Mouse (Mus musculus): ENCODE measurements around the gene Mrln. TPM values are rescaled to one million over a fixed set of nuclear protein-coding genes. Genes with fewer than 3 reads are reported as not detected.

The Mrln gene
- polyA plus RNA-seq (2015; fragmentation: Nextera tagmentation; extraction: Ambion mirVana): 1.2 and 1.9 TPM in 2 replicates

- H3K4me1 ChIP-seq: 0 out of 2 replicates have a peak, but pooled peaks cover 2% of the 10 kb centered on the region
- H3K9me3 ChIP-seq: no peaks in the 10 kb centered on the region
- no peak within 1 kb of the TSS for H3K9ac ChIP-seq
- H3K27me3 ChIP-seq (replicated peaks): no peaks in the 10 kb centered on the region
- no peak within 1 kb of the TSS for H3K27ac ChIP-seq
- H3K4me3 ChIP-seq: no peak within 1 kb of the TSS
- ATAC-seq (replicated peaks): no peak
- H3K36me3 ChIP-seq (replicated peaks): no peaks in the 10 kb centered on the region
- 67% methylated on average over 17 of the region's 17 CpGs for WGBS
- no peak within 1 kb of the TSS for H3K4me2 ChIP-seq
Observed at GRCm38 (mm10) chr10:70204505-70205399, at the start of gene Mrln. Gene Mrln, plus strand, starts transcription at chr10:70204664.

DNA sequence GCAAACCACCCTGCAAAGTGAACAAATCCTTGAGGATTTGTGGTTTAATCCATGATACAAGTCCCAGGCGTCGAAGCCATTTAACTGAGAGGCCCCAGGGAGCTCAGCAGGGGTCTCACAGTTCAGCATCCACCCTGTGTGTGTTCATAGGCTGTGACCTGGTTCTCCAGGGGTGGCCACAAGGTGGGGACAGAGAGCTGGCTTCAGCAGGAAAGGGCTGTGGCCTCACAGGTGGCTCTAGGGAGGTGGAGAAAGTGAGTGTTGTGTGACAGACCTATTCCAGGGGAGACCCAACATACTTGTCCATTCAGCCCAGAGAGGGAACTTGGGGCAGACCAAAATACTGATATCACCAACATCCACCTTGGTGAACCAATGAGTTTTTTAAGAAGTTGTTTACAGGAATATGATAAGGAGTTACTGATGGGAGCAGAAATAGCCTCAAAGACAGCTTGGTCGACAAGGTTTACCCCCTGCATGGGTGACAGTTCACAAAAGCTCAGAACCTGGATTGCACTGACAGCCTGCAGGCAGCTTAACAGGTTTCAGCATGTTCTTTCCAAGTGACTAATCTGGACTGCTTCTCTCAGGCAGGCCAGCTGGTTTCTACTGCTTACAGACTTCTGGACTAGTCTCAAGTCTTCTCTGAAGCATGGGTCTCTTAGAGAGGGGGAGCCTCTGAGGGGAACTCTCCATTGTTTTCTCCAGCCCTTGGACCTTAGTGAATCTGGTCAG, 47.9 kb upstream of the Mrln start:
- no peak overlapping the region for H3K4me2 ChIP-seq
- ATAC-seq (replicated peaks): no peak
- 0 out of 2 replicates have a peak, but pooled peaks cover 4% of the 10 kb centered on the region for H3K36me3 ChIP-seq (replicated peaks)
- H3K9ac ChIP-seq: no peak overlapping the region
- WGBS: 74% methylated on average over 3 of the region's 3 CpGs
- no peaks in the 10 kb centered on the region for H3K9me3 ChIP-seq
- no peak overlapping the region for H3K27ac ChIP-seq
- H3K4me1 ChIP-seq: 0 out of 2 replicates have a peak, but pooled peaks cover 3% of the 10 kb centered on the region
- H3K4me3 ChIP-seq: no peak overlapping the region
- H3K27me3 ChIP-seq (replicated peaks): no peaks in the 10 kb centered on the region

DNA sequence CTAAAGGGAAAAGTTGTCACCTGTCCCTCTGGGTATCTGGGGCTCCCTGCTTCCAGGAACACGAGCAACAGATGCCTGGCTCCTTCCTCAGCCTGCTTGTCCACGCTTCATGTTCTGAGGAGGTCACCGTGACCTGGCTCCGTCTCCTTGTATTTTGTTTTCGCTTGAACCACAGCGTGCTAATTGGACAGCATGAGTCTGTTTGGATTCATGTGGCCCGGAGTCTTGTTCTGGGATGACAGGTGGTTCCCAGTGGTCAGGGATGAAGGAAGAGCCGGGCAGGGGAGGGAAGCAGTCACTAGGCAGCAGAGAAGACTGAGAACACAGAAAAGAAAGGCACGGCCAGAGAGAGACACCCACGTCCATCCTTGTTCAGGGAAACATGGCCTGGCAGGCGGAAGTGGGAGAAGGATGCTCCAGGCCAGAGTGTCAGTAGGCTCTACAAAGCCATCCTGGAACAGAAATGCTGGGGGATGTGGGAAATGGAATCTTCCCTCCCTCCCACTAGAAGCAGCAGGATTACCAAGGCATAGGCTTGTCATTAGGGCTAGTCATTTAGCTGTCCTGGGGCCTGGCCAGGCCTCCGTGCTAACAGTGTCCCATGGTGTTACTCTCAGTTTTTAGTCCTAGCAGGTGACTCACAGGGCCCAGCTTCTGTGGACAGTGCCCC, 44.7 kb upstream of the Mrln start:
- 76% methylated on average over 12 of the region's 12 CpGs for WGBS

GRCm38 (mm10) chr10:70160811-70161210, 43.7 kb upstream of the Mrln start:
- Histone ChIP-seq H3K4me2 (no peak overlapping the region), H3K27ac (no peak overlapping the region), H3K27me3 (replicated peaks) (no peaks in the 10 kb centered on the region), H3K9me3 (no peaks in the 10 kb centered on the region), H3K4me3 (no peak overlapping the region), H3K9ac (no peak overlapping the region), H3K36me3 (replicated peaks) (no peaks in the 10 kb centered on the region), H3K4me1 (peaks cover 9% of the 10 kb centered on the region)
- no peak for ATAC-seq (replicated peaks)
- 90% methylated on average over 12 of the region's 12 CpGs for WGBS

More for the DNA sequence above, 44.7 kb upstream of the Mrln start:
- H3K4me2 ChIP-seq: no peak overlapping the region
- no peak overlapping the region for H3K9ac ChIP-seq
- no peaks in the 10 kb centered on the region for H3K27me3 ChIP-seq (replicated peaks)
- no peaks in the 10 kb centered on the region for H3K9me3 ChIP-seq
- peaks cover 9% of the 10 kb centered on the region for H3K4me1 ChIP-seq
- H3K4me3 ChIP-seq: no peak overlapping the region
- no peak overlapping the region; the same call in 1 of the 2 replicates for H3K27ac ChIP-seq
- no peak for ATAC-seq (replicated peaks)
- 0 out of 2 replicates have a peak, but pooled peaks cover 2% of the 10 kb centered on the region for H3K36me3 ChIP-seq (replicated peaks)

- Histone ChIP-seq H3K4me3 (no peak overlapping the region), H3K27ac (no peak overlapping the region), H3K4me2 (no peak overlapping the region), H3K27me3 (replicated peaks) (no peaks in the 10 kb centered on the region), H3K4me1 (peaks cover 9% of the 10 kb centered on the region), H3K9ac (no peak overlapping the region), H3K9me3 (no peaks in the 10 kb centered on the region), H3K36me3 (replicated peaks) (no peaks in the 10 kb centered on the region)
- ATAC-seq (replicated peaks): no peak
- WGBS: 92% methylated on average over 14 of the region's 14 CpGs
Observed at GRCm38 (mm10) chr10:70161504-70161903, 43.0 kb upstream of the Mrln start.

- Histone ChIP-seq H3K9ac (no peak overlapping the region), H3K27ac (peak overlapping the region; percentile 22; the same call in 1 of the 2 replicates), H3K4me2 (no peak overlapping the region), H3K4me1 (peaks cover 13% of the 10 kb centered on the region), H3K27me3 (replicated peaks) (no peaks in the 10 kb centered on the region), H3K36me3 (replicated peaks) (no peaks in the 10 kb centered on the region; the same call in 1 of the 2 replicates), H3K9me3 (no peaks in the 10 kb centered on the region), H3K4me3 (no peak overlapping the region)
- no peak for ATAC-seq (replicated peaks)
- WGBS: 52% methylated on average over 5 of the region's 5 CpGs
Observed at GRCm38 (mm10) chr10:70163681-70164080, 40.8 kb upstream of the Mrln start.

DNA sequence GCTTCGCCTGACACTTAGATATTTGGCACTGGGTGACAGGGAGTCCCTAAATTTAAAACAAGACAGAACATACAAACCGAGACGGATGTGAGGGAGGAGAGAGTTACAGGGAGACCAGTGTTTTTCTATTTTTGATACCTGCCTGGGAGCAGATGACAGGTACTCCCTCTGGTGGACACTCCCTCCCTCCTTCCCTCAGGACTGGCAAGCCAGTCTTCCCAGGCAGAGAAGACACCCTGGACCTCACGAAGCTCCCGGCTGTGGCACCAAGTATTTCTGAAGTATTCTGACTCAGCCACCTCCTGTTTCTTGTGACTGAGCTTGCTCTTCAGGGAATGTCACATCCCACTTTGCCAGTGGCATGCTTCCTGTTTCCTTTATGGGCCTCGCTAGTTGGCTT, 38.6 kb upstream of the Mrln start:
- Histone ChIP-seq H3K4me3 (no peak overlapping the region), H3K27me3 (replicated peaks) (no peaks in the 10 kb centered on the region), H3K4me1 (peaks cover 18% of the 10 kb centered on the region), H3K27ac (no peak overlapping the region), H3K4me2 (no peak overlapping the region), H3K36me3 (replicated peaks) (no peaks in the 10 kb centered on the region; the same call in 1 of the 2 replicates), H3K9ac (no peak overlapping the region), H3K9me3 (no peaks in the 10 kb centered on the region)
- WGBS: 82% methylated on average over 6 of the region's 6 CpGs
- ATAC-seq (replicated peaks): no peak

DNA sequence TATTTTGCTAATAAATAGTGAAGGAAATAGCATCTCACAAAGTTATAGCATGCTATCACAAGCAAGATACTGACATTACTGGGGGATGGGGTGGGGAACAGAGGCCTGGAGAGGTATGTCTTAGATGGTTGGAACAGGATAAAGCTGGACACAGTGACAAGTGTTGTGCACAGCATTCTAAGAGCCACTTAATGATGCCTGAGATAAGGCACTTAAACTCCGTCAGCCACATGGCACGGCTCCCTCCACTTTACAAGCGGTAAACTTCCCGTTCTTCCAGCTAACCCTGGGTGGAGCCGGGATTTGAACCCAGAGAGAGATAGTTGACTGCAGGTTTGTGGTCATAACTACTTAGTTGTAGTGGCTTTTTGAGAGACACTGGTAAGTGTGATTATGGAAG, 38.0 kb upstream of the Mrln start:
- H3K27me3 ChIP-seq (replicated peaks): no peaks in the 10 kb centered on the region
- H3K27ac ChIP-seq: no peak overlapping the region
- no peak overlapping the region for H3K9ac ChIP-seq
- H3K36me3 ChIP-seq (replicated peaks): no peaks in the 10 kb centered on the region; the same call in 1 of the 2 replicates
- H3K4me3 ChIP-seq: no peak overlapping the region
- H3K4me2 ChIP-seq: no peak overlapping the region
- no peaks in the 10 kb centered on the region for H3K9me3 ChIP-seq
- ATAC-seq (replicated peaks): no peak
- 91% methylated on average over 5 of the region's 5 CpGs for WGBS
- H3K4me1 ChIP-seq: peaks cover 20% of the 10 kb centered on the region

- H3K4me3 ChIP-seq: no peak overlapping the region
- WGBS: 71% methylated on average over 11 of the region's 11 CpGs
Observed at GRCm38 (mm10) chr10:70167625-70168024, 36.8 kb upstream of the Mrln start.

DNA sequence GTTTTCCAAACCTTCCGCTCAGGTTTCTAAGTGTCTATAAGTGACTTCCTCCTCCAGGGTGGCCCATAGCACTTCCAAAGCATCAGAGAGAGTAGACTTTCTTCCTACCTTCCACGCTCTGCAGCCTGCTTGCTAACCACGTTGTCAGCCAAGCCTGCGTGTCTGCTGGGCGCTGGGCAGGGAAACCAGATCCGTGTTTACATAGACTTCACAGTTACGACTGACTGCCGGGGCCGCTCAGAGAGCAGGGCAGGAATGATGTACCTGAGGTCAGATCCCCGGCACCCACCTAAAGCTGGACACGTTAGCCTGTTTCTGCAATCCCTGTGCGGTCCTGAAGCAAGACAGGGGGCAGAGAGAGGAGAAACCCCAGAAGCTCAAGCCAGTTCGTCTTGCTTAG, 36.1 kb upstream of the Mrln start:
- Histone ChIP-seq H3K4me3 (no peak overlapping the region), H3K9ac (no peak overlapping the region), H3K4me2 (no peak overlapping the region), H3K9me3 (no peaks in the 10 kb centered on the region), H3K36me3 (replicated peaks) (no peaks in the 10 kb centered on the region; the same call in 1 of the 2 replicates), H3K27ac (peak overlapping the region; percentile 52), H3K4me1 (peaks cover 21% of the 10 kb centered on the region), H3K27me3 (replicated peaks) (no peaks in the 10 kb centered on the region)
- ATAC-seq (replicated peaks): no peak
- 83% methylated on average over 13 of the region's 13 CpGs for WGBS

More at GRCm38 (mm10) chr10:70167625-70168024, 36.8 kb upstream of the Mrln start:
- Histone ChIP-seq H3K9me3 (no peaks in the 10 kb centered on the region), H3K4me2 (no peak overlapping the region), H3K4me1 (peaks cover 21% of the 10 kb centered on the region), H3K36me3 (replicated peaks) (no peaks in the 10 kb centered on the region; the same call in 1 of the 2 replicates), H3K9ac (no peak overlapping the region), H3K27ac (no peak overlapping the region), H3K27me3 (replicated peaks) (no peaks in the 10 kb centered on the region)
- no peak for ATAC-seq (replicated peaks)

- Histone ChIP-seq H3K4me3 (no peak overlapping the region), H3K4me1 (peaks cover 16% of the 10 kb centered on the region), H3K9me3 (no peaks in the 10 kb centered on the region), H3K27ac (peak overlapping the region; percentile 52), H3K4me2 (no peak overlapping the region), H3K9ac (no peak overlapping the region), H3K27me3 (replicated peaks) (no peaks in the 10 kb centered on the region), H3K36me3 (replicated peaks) (no peaks in the 10 kb centered on the region; the same call in 1 of the 2 replicates)
- WGBS: 55% methylated on average over 18 of the region's 18 CpGs
- peak; percentile 46; the same call in 1 of the 2 replicates for ATAC-seq (replicated peaks)
Observed at GRCm38 (mm10) chr10:70169044-70169443, 35.4 kb upstream of the Mrln start.

- Histone ChIP-seq H3K36me3 (replicated peaks) (peaks cover 7% of the 10 kb centered on the region; the same call in 1 of the 2 replicates), H3K9ac (no peak overlapping the region), H3K4me2 (no peak overlapping the region), H3K4me3 (no peak overlapping the region), H3K4me1 (peaks cover 15% of the 10 kb centered on the region), H3K9me3 (no peaks in the 10 kb centered on the region), H3K27ac (no peak overlapping the region), H3K27me3 (replicated peaks) (no peaks in the 10 kb centered on the region)
- WGBS: 59% methylated on average over 3 of the region's 3 CpGs
- no peak for ATAC-seq (replicated peaks)
Observed at GRCm38 (mm10) chr10:70173314-70173713, 31.1 kb upstream of the Mrln start.

Data from midbrain, embryonic 15.5 days (tissue).